Mouse (Mus musculus) liver, postnatal 0 days (tissue): ENCODE measurements around the gene Gigyf2. TPM values are rescaled to one million over a fixed set of nuclear protein-coding genes. Genes with fewer than 3 reads are reported as not detected.

ENCODE experiments used
- ATAC-seq: fragments of 200-750 bp; cut with Nextera tagmentation; 2 replicates; pipeline ENCODE4 v1.8.0; 2017; ENCODE audit warnings: mild to moderate bottlenecking, moderate library complexity
- DNase-seq: peaks from one replicate; pipeline ENCODE4 v3.0.0-alpha.2; 2016
- H3K27ac ChIP-seq: fragments of 300-500 bp; sonication (generic); 2 replicates; pipeline ENCODE4 v1.5.1; 2014; ENCODE audit warnings: antibody characterized with exemption, moderate library complexity, mild to moderate bottlenecking, low read depth
- H3K27me3 ChIP-seq: fragments of 300-500 bp; sonication (generic); 2 replicates; pipeline ENCODE4 v1.6.1; 2014; ENCODE audit warnings: low read length, control low read depth, mixed read lengths; ENCODE audit not compliant: insufficient read depth
- H3K36me3 ChIP-seq: fragments of 300-500 bp; sonication (generic); replicated peaks from 2 replicates; pipeline ENCODE4 v1.6.1; 2014; ENCODE audit warnings: mild to moderate bottlenecking, control low read depth, low read length, moderate library complexity, mixed read lengths; ENCODE audit not compliant: insufficient read depth
- H3K4me1 ChIP-seq: fragments of 300-500 bp; sonication (generic); 2 replicates; pipeline ENCODE4 v1.6.1; 2014; ENCODE audit warnings: antibody characterized with exemption, mild to moderate bottlenecking, control low read depth; ENCODE audit not compliant: insufficient read depth
- H3K4me2 ChIP-seq: fragments of 300-500 bp; sonication (generic); 2 replicates; pipeline ENCODE4 v1.6.1; 2014; ENCODE audit warnings: low read depth, mild to moderate bottlenecking, low read length, moderate library complexity, mixed read lengths
- H3K4me3 ChIP-seq: fragments of 300-500 bp; sonication (generic); 2 replicates; pipeline ENCODE4 v1.5.1; 2014; ENCODE audit warnings: low read depth, low read length
- H3K9ac ChIP-seq: fragments of 300-500 bp; sonication (generic); replicated peaks from 2 replicates; pipeline ENCODE4 v1.6.1; 2014; ENCODE audit warnings: mild to moderate bottlenecking, moderate library complexity
- H3K9me3 ChIP-seq: fragments of 300-500 bp; sonication (generic); 2 replicates; pipeline ENCODE4 v1.6.1; 2016; ENCODE audit warnings: mild to moderate bottlenecking, control low read depth, low read length, mixed read lengths
- CTCF ChIP-seq: sonication (generic); IDR thresholded peaks from 2 replicates; pipeline ENCODE4 v1.5.1; 2016; ENCODE audit warnings: antibody characterized with exemption, low read depth
- EP300 ChIP-seq: IDR thresholded peaks from 2 replicates; pipeline ENCODE4 v1.6.1; 2016; ENCODE audit warnings: antibody characterized with exemption, low read depth, mild to moderate bottlenecking
- WGBS: fragments of 180-500 bp; shearing (Covaris S2); extraction: QIAGEN DNeasy Blood & Tissue Kit; methylation state at CpG from one replicate; pipeline ENCODE4 v1.1.7; 2014; ENCODE audit not compliant: insufficient replicate concordance; 5-methylcytosine and 5-hydroxymethylcytosine counted together
- polyA plus RNA-seq: library from polyadenylated mRNA; unstranded; fragments of >200 nt; fragmentation: Nextera tagmentation; extraction: Ambion mirVana; gene quantifications from 2 replicates; pipeline ENCODE4 v1.2.1, GENCODE M21; 2015

Gene Gigyf2
- polyA plus RNA-seq, 1 experiment from 2014 or later = 13.3 TPM

DNA sequence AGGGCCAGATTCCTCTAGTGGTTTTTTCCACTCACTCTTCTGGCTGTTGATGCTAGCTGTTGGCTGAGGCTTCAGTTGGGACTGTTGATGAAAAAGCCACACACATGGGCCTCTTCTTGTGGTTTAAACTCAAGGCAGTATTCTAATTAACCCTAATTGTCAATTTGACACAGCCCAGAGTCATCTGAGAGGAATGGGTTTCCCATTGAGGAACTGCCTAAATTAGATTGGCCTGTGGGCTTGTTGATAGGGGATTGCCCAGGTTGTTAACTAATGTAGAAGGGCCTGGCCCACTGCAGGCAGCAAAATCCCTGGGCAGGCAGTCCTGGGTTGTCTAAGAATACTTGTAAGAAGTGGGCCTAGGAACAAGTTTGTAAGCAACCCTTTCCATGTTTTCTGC lies 2.1 kb upstream of the Gigyf2 start:
- DNase-seq (no peak), ATAC-seq (no peak)
- H3K4me1 ChIP-seq = 0 out of 2 replicates have a peak, but pooled peaks cover 2% of the 10 kb centered on the region
- peaks cover 10% of the 10 kb centered on the region for H3K9me3 ChIP-seq
- H3K4me3 ChIP-seq = no peak overlapping the region
- H3K4me2 ChIP-seq = no peak overlapping the region
- H3K27ac ChIP-seq = no peak overlapping the region
- no peaks in the 10 kb centered on the region for H3K27me3 ChIP-seq
- TF ChIP-seq EP300 = no peak
- no peak for TF ChIP-seq CTCF
- H3K9ac ChIP-seq = no peak overlapping the region
- H3K36me3 ChIP-seq = no peaks in the 10 kb centered on the region

DNA sequence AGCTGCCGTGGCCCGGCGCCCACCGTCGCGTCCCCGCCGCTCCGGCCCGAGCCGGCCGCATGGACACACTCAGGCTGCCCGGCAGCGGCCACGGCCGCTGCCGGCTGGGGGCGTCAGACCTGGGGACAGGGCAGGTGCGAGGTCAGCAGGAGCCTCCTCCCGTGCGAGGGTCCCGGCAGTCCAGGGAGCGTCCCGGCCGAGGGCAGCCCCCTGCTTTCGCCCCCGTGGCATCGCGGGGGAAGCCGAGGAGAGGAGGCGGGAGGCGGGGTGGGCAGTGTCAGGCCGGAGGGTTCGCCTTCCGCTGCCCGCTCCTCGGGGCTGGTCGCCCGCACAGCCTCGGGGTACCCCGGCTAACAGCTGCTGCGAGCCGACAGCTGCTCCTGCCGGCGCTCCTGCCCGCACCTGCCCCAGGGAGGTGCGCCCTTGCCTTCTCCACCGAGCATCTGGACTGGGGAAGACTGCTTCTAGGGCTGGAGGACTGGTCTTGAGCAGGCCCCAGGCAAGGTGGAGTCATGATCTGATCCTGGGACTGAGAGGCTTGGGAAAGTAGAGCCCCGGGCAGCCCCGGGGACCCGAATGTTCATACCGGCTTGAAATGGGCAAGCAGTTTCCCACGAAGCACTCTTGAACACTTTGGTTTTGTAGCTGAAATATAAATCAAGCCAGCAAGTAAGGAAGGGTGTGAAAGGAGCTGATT lies 515 bp downstream of the Gigyf2 start:
- DNase-seq (no peak), ATAC-seq (peak; percentile 74)
- Histone ChIP-seq H3K27ac (peak overlapping the region; percentile 95), H3K36me3 (no peaks in the 10 kb centered on the region; the same call in 1 of the 2 replicates), H3K9me3 (no peaks in the 10 kb centered on the region), H3K4me3 (peak overlapping the region; percentile 95), H3K27me3 (no peaks in the 10 kb centered on the region), H3K9ac (peak overlapping the region; percentile 97), H3K4me2 (peak overlapping the region; percentile 91), H3K4me1 (0 out of 2 replicates have a peak, but pooled peaks cover 2% of the 10 kb centered on the region)
- 3% methylated on average over 47 of the region's 53 CpGs for WGBS
- TF ChIP-seq EP300 = no peak
- no peak for TF ChIP-seq CTCF

DNA sequence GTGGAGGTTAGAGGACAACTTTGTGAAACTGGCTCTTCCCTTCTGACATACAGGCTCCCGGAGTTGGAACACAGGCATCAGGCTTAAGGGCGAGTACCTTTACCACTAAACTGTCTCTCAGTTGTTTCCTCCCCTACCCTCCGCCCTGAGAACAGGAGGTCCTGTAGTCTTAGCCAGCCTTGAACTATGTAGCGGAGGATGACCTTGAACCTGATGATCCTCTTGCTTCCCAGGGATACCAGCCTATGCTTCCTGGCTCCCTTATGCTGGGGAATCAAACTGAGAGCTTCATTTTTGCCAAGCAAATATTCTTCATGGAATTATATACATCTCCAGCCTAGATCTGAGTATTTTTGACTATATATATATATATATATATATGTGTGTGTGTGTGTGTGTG lies 5.0 kb downstream of the Gigyf2 start:
- WGBS = 82% methylated on average over 4 of the region's 4 CpGs

DNA sequence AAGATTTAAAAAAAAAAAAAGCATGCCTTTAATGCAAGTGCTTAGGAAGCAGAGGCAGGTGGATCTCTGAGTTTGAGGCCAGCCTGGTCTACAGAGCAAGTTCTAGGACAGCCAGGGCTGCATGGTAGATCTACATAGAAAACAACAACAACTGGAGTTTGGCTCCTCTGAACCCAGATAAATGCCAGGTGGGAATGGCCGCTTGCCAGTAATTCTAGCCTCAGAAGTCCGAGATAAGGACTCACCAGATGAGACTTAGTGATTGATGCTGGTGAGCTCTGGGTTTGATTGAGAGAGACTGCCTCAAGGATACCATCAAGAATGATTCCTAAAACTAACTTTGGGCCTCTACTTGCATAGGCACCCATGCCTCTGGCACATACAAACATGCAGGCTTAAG lies 23.8 kb downstream of the Gigyf2 start:
- Histone ChIP-seq H3K9ac (no peak overlapping the region), H3K4me2 (no peak overlapping the region), H3K27me3 (no peaks in the 10 kb centered on the region), H3K4me1 (no peaks in the 10 kb centered on the region), H3K36me3 (peaks cover 12% of the 10 kb centered on the region), H3K9me3 (no peaks in the 10 kb centered on the region), H3K27ac (no peak overlapping the region), H3K4me3 (no peak overlapping the region)
- DNase-seq (no peak), ATAC-seq (no peak)
- 80% methylated on average over 2 of the region's 2 CpGs for WGBS
- TF ChIP-seq EP300 = no peak
- no peak for TF ChIP-seq CTCF

More for the DNA sequence above, 5.0 kb downstream of the Gigyf2 start:
- Histone ChIP-seq H3K36me3 (peaks cover 15% of the 10 kb centered on the region), H3K4me3 (no peak overlapping the region), H3K4me1 (0 out of 2 replicates have a peak, but pooled peaks cover 2% of the 10 kb centered on the region), H3K9ac (no peak overlapping the region), H3K27ac (no peak overlapping the region), H3K27me3 (no peaks in the 10 kb centered on the region), H3K9me3 (no peaks in the 10 kb centered on the region), H3K4me2 (no peak overlapping the region)
- ATAC-seq (no peak), DNase-seq (no peak)
- TF ChIP-seq EP300 (no peak), CTCF (no peak)

DNA sequence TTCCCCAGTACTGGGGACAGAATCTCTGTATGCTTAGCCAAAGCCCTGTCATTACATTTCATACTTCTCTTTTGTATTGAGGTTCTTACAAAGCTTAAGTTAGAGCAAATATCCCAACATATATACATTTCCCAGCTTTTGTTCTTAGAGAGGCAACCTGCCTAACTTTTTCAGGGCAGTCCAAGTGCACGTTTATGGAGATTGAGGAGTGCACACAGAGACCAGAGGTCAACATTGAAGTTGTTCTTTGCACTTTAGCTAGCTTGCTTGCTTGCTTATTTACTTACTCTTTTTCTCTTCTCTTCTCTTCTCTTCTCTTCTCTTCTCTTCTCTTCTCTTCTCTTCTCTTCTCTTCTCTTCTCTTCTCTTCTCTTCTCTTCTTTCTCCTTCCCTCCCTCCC lies 33.5 kb downstream of the Gigyf2 start:
- DNase-seq = no peak
- WGBS = 48% methylated on average over 1 of the region's 1 CpGs
- 0 out of 2 replicates have a peak overlapping the region, but pooled peaks have one; percentile 16 for H3K27ac ChIP-seq

DNA sequence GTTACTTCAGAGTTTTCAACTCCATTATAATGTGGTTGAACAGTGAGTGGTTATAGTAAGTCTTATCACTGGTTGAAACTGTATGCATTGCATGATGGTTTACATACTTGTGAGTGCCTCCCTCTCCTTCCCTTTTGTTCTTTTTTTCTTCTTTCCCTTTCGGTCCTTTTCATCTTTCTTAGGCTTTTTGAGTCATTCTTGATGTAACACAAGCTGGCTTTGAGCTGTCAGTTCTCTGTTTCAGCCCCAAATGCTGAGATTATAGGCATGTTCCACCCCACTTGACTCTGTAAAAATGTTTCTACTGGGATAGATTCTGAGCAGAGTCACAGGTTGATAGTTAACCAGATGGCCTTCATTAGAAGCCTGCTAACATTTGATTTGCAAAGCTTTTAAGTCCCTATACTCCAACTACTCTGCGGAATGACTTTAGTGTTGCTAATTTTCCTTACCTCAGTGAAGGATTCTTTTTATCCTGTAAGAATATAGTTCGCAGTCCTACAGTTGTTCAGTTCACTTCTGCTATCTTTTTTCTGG lies 51.3 kb downstream of the Gigyf2 start:
- Histone ChIP-seq H3K27me3 (no peaks in the 10 kb centered on the region), H3K9ac (no peak overlapping the region), H3K4me2 (no peak overlapping the region), H3K9me3 (no peaks in the 10 kb centered on the region), H3K4me1 (peaks cover 4% of the 10 kb centered on the region; the same call in 1 of the 2 replicates), H3K36me3 (peaks cover 47% of the 10 kb centered on the region), H3K27ac (no peak overlapping the region), H3K4me3 (no peak overlapping the region)
- 78% methylated on average over 3 of the region's 3 CpGs for WGBS
- DNase-seq = no peak
- TF ChIP-seq EP300 (no peak), CTCF (no peak)
- ATAC-seq = no peak

More for the DNA sequence above, 33.5 kb downstream of the Gigyf2 start:
- no peak for TF ChIP-seq EP300
- Histone ChIP-seq H3K36me3 (peaks cover 11% of the 10 kb centered on the region), H3K4me1 (no peaks in the 10 kb centered on the region), H3K27me3 (no peaks in the 10 kb centered on the region), H3K9ac (no peak overlapping the region), H3K4me3 (no peak overlapping the region), H3K4me2 (no peak overlapping the region), H3K9me3 (no peaks in the 10 kb centered on the region)
- no peak for ATAC-seq
